Mouse (Mus musculus) midbrain, embryonic 11.5 days (tissue): Measurements from ENCODE around the gene Ankrd1. TPM values are rescaled to one million over a fixed set of nuclear protein-coding genes. Genes with fewer than 3 reads are reported as not detected.
A peak's percentile ranks its signal among the peaks of the same experiment; 100 is the strongest.

ENCODE experiments used
- ATAC-seq: fragments of 200-750 bp; cut with Nextera tagmentation; 2 replicates; pipeline ENCODE4 v1.8.0; 2017; ENCODE audit warnings: moderate TSS enrichment, moderate library complexity; ENCODE audit not compliant: low FRiP score
- DNase-seq: peaks from one replicate; pipeline ENCODE4 v3.0.0; 2015; ENCODE audit warnings: low spot score; ENCODE audit errors: missing footprints
- H3K27ac ChIP-seq: fragments of 300-500 bp; sonication (generic); 2 replicates; pipeline ENCODE4 v1.5.1; 2014; ENCODE audit warnings: low read depth, low read length
- H3K27me3 ChIP-seq: fragments of 300-500 bp; sonication (generic); 2 replicates; pipeline ENCODE4 v1.6.1; 2014; ENCODE audit warnings: mild to moderate bottlenecking, low read length, moderate library complexity, mixed read lengths; ENCODE audit not compliant: control insufficient read depth, insufficient read depth
- H3K36me3 ChIP-seq: fragments of 300-500 bp; sonication (generic); 2 replicates; pipeline ENCODE4 v1.6.1; 2014; ENCODE audit warnings: mild to moderate bottlenecking, low read length, moderate library complexity, mixed read lengths; ENCODE audit not compliant: control insufficient read depth, insufficient read depth
- H3K4me1 ChIP-seq: fragments of 300-500 bp; sonication (generic); 2 replicates; pipeline ENCODE4 v1.6.1; 2014; ENCODE audit warnings: low read length; ENCODE audit not compliant: control insufficient read depth, insufficient read depth
- H3K4me2 ChIP-seq: fragments of 300-500 bp; sonication (generic); 2 replicates; pipeline ENCODE4 v1.6.1; 2014; ENCODE audit warnings: mild to moderate bottlenecking, moderate library complexity
- H3K4me3 ChIP-seq: fragments of 300-500 bp; sonication (generic); 2 replicates; pipeline ENCODE4 v1.5.1; 2014; ENCODE audit warnings: low read depth, low read length
- H3K9ac ChIP-seq: fragments of 300-500 bp; sonication (generic); 2 replicates; pipeline ENCODE4 v1.6.1; 2014; ENCODE audit warnings: low read length
- H3K9me3 ChIP-seq: fragments of 300-500 bp; sonication (generic); 2 replicates; pipeline ENCODE4 v1.6.1; 2016; ENCODE audit warnings: low read length; ENCODE audit not compliant: control insufficient read depth
- WGBS: fragments of 180-500 bp; shearing (Covaris S2); extraction: QIAGEN DNeasy Blood & Tissue Kit; methylation state at CpG from one replicate; pipeline ENCODE4 v1.1.7; 2014; 5-methylcytosine and 5-hydroxymethylcytosine counted together
- polyA plus RNA-seq: library from polyadenylated mRNA; unstranded; fragments of >200 nt; fragmentation: Nextera tagmentation; extraction: Ambion mirVana; gene quantifications from 2 replicates; pipeline ENCODE4 v1.2.1, GENCODE M21; 2014

Ankrd1 gene
- polyA plus RNA-seq, 1 experiment from 2014 or later = not detected

DNA sequence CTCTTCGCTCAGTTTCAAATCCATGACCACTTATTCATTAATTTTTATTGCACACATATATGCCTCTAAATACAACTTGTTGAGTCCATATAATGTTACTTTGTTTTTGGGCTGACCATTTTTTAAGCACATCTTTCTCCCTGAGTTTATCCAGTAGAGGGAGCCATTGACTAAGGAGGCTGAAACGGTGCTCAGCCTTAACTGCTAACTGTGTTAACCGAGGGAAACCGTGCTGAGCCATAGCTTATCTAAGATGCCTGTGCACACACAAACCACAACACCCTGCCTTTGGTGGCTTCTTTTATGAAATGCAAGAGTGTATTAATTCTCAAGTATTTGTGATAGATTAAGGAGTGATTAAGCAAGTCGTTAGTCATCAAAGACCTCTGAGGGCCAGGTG, 29.1 kb downstream of the Ankrd1 start:
- Histone ChIP-seq H3K27me3 (no peaks in the 10 kb centered on the region), H3K9ac (no peak overlapping the region), H3K4me1 (no peaks in the 10 kb centered on the region), H3K36me3 (peaks cover 5% of the 10 kb centered on the region; the same call in 1 of the 2 replicates), H3K9me3 (no peaks in the 10 kb centered on the region), H3K4me3 (no peak overlapping the region), H3K4me2 (no peak overlapping the region), H3K27ac (no peak overlapping the region)
- 58% methylated on average over 5 of the region's 5 CpGs for WGBS
- ATAC-seq (0 out of 2 replicates have a peak, but pooled peaks have one; percentile 42), DNase-seq (peak; percentile 86)

DNA sequence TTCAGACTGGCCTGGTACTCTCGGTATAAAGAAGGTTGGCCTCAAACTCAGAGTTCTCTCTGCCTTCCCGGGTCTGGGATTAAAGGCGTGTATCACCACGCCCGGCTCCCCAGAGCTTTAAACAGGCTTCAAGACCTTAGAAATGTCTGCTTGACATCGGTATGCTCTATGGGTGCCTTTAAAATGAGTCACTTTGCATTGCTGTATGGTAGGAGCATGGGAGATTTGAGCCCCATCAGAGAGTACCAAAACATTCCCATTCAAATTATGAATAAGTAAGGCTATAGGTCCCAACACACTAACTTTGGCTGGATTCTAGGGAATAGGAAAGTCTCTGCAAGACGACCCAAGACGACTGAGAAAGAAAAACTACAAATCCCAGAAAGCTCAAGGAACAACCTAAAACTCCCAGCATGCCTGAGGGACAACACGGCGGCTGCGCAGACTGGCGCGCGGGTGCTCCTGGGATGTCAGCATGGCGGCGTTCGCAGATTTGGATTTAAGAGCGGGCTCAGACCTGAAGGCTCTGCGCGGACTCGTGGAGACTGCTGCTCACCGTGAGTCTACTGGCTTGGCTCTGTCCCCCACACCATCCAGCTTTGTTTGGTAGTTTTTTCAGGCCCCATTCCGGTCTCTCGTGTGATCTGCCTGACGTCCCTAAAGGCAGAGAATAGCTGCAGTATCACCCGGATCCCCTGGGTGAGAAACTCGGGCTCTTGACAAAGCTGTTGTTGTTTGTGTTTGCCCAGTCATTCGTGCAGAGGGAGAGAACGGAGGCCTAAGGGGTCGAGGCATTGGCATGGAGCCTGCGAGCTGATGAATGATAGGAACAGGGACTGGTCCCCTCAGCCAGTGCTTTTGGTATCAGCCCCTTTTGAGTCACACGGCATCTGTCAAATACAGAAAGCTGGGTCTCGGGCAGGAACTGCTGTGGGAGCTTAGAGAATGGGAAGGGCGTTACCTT, 36.4 kb downstream of the Ankrd1 start, which contains the start of gene Rpp30:
TSS of gene Rpp30 (plus strand) at position 455 of the 964 bp plus-strand sequence.
- Histone ChIP-seq H3K4me3 (peak within 1 kb of the TSS; percentile 81), H3K4me1 (peaks cover 6% of the 10 kb centered on the region; the same call in 1 of the 2 replicates), H3K27me3 (no peaks in the 10 kb centered on the region), H3K27ac (peak within 1 kb of the TSS; percentile 30), H3K36me3 (peaks cover 3% of the 10 kb centered on the region; the same call in 1 of the 2 replicates), H3K9ac (peak within 1 kb of the TSS; percentile 85), H3K4me2 (peak within 1 kb of the TSS; percentile 84), H3K9me3 (no peaks in the 10 kb centered on the region)
- DNase-seq (peak; percentile 97), ATAC-seq (peak; percentile 94)
- 1% methylated on average over 34 of the region's 34 CpGs for WGBS

DNA sequence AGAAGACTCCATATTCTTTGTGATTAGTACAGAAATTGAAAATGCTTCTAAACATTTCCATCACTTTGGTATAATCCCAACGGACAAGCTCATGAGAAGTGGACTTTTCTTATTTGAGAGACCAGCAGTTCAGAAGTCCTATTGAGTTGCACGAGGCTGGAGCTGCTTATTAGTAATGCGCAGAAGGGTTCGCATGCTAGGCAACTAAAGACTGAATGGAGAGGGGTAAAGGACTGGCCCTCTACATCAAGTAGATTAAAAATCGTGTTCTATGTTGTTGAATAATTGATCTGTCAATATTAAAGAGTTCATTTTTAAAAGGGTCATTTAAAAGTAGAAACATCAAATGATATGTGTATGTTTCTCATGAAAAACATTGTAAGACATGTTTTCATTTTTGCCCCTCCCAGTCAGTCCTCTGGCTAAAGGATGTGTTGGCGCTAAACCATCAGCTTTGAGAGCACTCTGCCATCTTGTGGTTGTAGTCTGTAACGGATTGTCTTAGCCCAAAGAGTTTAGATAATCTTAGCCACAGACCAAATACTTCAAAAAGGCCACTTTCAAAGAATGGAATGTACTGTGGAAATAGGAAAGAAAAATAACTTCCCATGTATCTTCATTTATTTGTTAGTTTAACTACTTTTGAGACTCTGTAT, 37.2 kb downstream of the Ankrd1 start:
- ATAC-seq (peak; percentile 81), DNase-seq (peak; percentile 93)
- H3K27ac ChIP-seq = no peak overlapping the region
- H3K9me3 ChIP-seq = no peaks in the 10 kb centered on the region
- 41% methylated on average over 7 of the region's 7 CpGs for WGBS
- H3K4me3 ChIP-seq = peak overlapping the region; percentile 81
- H3K36me3 ChIP-seq = no peaks in the 10 kb centered on the region
- no peaks in the 10 kb centered on the region for H3K27me3 ChIP-seq
- peak overlapping the region; percentile 71 for H3K4me2 ChIP-seq
- peak overlapping the region; percentile 64 for H3K9ac ChIP-seq
- peaks cover 6% of the 10 kb centered on the region; the same call in 1 of the 2 replicates for H3K4me1 ChIP-seq

DNA sequence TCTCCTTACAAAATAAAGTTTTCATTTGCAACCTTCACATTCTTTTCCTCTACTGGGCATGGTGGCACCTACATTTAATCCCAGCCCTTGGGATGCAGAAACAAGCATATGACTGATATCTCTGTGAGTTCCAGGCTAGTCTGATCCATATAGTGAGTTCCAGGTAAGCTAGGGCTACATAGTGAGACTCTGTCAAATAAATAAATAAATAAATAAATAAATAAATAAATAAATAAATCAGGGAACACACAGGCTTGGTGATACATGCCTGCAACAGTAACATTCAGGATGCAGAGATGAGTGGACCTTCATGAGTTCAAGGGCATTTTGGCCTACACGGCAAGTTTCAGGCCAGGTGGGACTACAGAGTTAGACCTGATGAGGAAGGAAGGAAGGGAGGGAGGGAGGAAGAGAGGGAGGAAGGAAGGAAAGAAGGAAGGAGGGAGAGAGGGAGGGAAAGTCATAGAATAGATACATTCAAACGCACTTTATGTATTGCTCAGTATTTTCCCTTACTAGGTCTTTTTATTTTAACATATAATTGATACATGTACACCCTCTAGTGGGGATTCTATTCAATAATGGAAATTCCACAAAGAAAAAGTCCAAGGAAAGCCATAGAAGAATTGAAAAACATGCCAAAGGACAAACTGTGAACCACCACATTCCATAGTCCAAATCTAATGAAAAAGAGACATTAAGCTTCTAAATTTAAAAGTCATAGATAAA, 56.9 kb downstream of the Ankrd1 start:
- no peak overlapping the region for H3K9ac ChIP-seq
- no peaks in the 10 kb centered on the region for H3K9me3 ChIP-seq
- no peak for ATAC-seq
- no peak for DNase-seq
- no peaks in the 10 kb centered on the region for H3K4me1 ChIP-seq
- no peak overlapping the region for H3K4me2 ChIP-seq
- 78% methylated on average over 2 of the region's 2 CpGs for whole genome bisulfite sequencing
- H3K36me3 ChIP-seq = no peaks in the 10 kb centered on the region
- H3K4me3 ChIP-seq = no peak overlapping the region
- H3K27ac ChIP-seq = no peak overlapping the region
- no peaks in the 10 kb centered on the region for H3K27me3 ChIP-seq

Other genes starting within 250 kb of the Ankrd1 start
- 0.34 and 0.44 TPM in 2 replicates for gene Htr7, start 62.6 kb downstream of the Ankrd1 start, polyA plus RNA-seq
- 112 and 123 TPM in 2 replicates for gene Rpp30, start 36.4 kb downstream of the Ankrd1 start, polyA plus RNA-seq
- gene Pcgf5, start 228.2 kb upstream of the Ankrd1 start, polyA plus RNA-seq = 10.2 and 10.9 TPM in 2 replicates